Mouse (Mus musculus): ENCODE data around the gene Nup188. TPM values are rescaled to one million over a fixed set of nuclear protein-coding genes. Genes with fewer than 3 reads are reported as not detected.

Gene Nup188
- polyA plus RNA-seq, 1 experiment from 2014 or later: 65.2 TPM

DNA sequence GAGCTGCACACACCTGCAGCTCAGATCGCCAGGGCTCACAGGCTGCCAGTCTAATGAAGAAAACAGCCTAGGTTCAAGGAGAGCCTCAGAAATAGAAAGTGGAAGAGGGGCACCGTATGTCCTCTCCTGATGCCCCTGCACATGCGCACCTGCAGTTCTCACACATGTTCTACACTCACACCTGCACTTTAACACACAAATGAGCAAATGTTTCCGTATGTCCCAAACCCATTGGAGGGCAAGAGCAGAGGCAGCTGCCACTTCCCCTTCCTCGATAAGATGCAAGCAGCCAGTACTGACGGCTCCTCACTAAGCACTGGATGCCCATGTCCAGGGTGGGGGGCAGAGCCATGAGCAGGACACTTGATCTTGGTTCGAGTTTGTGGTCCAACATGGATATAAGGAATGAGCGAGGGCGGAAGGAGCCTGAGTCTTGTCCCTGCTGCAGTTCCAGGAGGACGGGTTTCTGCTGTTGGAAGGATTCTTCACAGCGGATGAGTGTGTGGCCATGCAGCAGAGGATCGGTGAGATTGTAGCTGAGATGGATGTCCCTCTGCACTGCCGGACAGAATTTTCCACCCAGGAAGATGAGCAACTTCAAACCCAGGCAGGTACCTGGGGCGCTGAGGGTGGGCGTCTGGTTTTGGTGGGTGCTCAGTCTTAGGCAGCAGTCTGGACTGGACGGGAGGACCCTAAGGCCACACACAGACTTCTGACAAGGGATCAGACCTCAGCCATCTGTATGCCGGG lies 16.8 kb upstream of the Nup188 start:
- peaks cover 29% of the 10 kb centered on the region for H3K4me1 ChIP-seq
- no peaks in the 10 kb centered on the region for H3K9me3 ChIP-seq
- peaks cover 13% of the 10 kb centered on the region for H3K36me3 ChIP-seq (replicated peaks)
- no peaks in the 10 kb centered on the region for H3K27me3 ChIP-seq (ENCODE audit: poor library complexity, severe bottlenecking)
- 90% methylated on average over 17 of the region's 17 CpGs for WGBS
- no peak for DNase-seq (ENCODE audit: extremely low spot score, low spot score)
- H3K4me3 ChIP-seq: no peak overlapping the region
- H3K27ac ChIP-seq: no peak overlapping the region

DNA sequence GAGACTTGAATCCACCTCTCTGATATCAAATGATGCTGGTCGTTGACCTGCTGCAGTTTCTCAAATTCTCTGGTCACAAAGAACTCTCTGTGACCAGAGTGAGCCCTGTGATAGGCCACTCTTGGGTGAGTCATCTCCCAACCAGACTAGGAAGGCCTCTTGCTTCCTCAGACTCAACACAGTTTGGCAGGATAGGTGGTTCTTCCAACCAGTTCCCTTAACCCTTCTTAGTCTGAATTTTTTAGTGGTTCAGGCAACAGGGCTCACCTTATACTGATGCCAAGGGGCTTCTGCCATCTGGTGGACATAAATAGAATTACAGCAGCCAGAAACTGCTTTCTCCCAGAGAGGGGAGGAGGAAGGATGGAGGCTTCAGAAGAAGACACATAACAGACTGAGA lies 16.1 kb upstream of the Nup188 start:
- Histone ChIP-seq H3K4me1 (peaks cover 22% of the 10 kb centered on the region), H3K27ac (no peak overlapping the region), H3K4me3 (no peak overlapping the region), H3K36me3 (replicated peaks) (peaks cover 6% of the 10 kb centered on the region), H3K9me3 (no peaks in the 10 kb centered on the region), H3K27me3 (ENCODE audit: poor library complexity, severe bottlenecking) (no peaks in the 10 kb centered on the region)
- peak; percentile 51 for DNase-seq (ENCODE audit: extremely low spot score, low spot score)
- WGBS: 68% methylated on average over 1 of the region's 1 CpGs

DNA sequence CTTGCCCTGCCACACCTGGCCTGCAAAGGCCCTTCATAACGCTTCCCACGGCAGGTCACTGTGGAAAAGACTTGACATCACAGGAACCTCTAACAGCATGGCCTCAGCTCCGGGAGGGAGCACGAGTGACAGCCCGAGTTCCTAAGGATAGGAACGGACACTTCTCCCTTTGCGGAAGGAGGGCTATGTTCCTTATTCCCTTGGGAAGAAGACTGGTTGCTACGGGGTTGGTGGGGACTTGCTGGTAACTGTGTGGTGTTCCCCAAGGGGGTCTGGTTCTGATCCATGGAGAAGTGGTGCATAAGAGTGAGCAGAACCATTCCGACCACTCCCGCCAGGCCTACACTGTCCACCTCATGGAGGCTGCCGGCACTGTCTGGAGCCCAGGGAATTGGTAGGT lies 5.5 kb upstream of the Nup188 start, which contains the start of gene Gm28038:
Gm28038 (plus strand) TSS at position 301 of the 400 bp plus-strand sequence.
- Histone ChIP-seq H3K27me3 (ENCODE audit: poor library complexity, severe bottlenecking) (no peaks in the 10 kb centered on the region), H3K27ac (no peak within 1 kb of the TSS), H3K4me3 (no peak within 1 kb of the TSS), H3K4me1 (peaks cover 12% of the 10 kb centered on the region), H3K36me3 (replicated peaks) (peaks cover 6% of the 10 kb centered on the region; the same call in 1 of the 2 replicates), H3K9me3 (no peaks in the 10 kb centered on the region)
- 94% methylated on average over 11 of the region's 11 CpGs for WGBS
- no peak for DNase-seq (ENCODE audit: extremely low spot score, low spot score)

DNA sequence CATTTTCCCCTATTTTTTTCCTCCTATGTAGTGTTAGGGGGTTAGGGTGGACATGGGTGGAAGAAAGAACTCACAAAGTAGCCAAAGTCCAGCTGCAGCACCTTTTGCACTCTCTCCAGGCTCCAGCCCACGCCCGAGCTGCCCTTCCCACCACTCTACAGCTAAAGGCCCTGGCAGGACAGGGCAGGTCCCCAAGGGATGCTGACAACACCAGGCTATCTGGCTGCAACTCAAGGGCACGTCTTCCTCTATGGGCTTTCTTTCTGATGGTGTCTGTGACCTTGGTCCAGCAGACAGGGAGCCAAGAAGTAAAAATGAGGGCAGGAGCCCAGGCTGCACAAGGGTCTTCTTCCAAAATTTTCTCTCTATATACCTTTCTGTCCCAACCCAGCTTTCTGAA lies 4.5 kb upstream of the Nup188 start:
- Histone ChIP-seq H3K4me3 (no peak overlapping the region), H3K36me3 (replicated peaks) (peaks cover 6% of the 10 kb centered on the region; the same call in 1 of the 2 replicates), H3K9me3 (no peaks in the 10 kb centered on the region), H3K27ac (no peak overlapping the region), H3K27me3 (ENCODE audit: poor library complexity, severe bottlenecking) (no peaks in the 10 kb centered on the region), H3K4me1 (peaks cover 15% of the 10 kb centered on the region)
- no peak for DNase-seq (ENCODE audit: extremely low spot score, low spot score)
- WGBS: 82% methylated on average over 3 of the region's 3 CpGs

DNA sequence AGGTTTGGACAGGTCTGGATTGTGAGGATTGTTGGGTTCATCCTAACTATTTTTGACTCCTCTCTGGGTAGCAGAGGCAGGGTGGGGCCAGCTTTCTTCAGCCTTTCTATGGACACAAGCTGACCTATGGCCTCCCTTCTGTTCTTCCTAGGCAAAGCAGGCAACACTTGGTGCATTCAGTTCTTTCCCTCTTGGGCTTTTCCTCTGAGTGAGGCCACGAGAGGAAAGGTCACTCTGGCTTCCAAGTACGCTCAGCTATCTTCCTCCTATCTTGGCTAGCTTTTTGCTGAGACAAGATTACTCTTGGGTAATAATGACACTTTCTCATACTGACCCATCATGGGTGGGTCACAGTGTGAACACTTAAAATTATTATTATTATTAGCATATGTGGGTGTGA lies 3.0 kb upstream of the Nup188 start:
- no peak for DNase-seq (ENCODE audit: extremely low spot score, low spot score)
- peaks cover 27% of the 10 kb centered on the region for H3K4me1 ChIP-seq
- no peaks in the 10 kb centered on the region for H3K9me3 ChIP-seq
- H3K4me3 ChIP-seq: no peak overlapping the region
- 93% methylated on average over 2 of the region's 2 CpGs for WGBS
- no peaks in the 10 kb centered on the region for H3K27me3 ChIP-seq (ENCODE audit: poor library complexity, severe bottlenecking)
- H3K27ac ChIP-seq: no peak overlapping the region
- H3K36me3 ChIP-seq (replicated peaks): peaks cover 10% of the 10 kb centered on the region

DNA sequence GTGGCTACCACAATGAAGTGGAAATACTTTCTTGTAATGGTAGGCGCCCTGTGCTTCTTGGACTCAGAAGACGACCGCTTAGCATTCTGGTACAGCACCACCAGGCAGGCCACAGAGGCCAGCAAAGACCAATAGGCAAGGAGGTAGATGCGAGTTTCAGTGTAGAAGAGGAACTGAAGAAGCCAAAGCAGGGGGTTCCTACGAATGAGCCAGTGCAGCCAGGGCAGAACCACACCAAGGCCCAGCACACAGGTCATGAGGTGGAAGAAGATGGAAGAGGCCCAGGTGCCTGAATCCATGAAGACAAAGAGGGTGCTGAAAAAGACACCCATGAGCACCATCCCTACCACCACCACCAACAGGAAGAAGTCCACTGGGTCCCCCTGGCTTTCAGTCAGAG lies 1.2 kb upstream of the Nup188 start:
- Histone ChIP-seq H3K27ac (no peak overlapping the region), H3K36me3 (replicated peaks) (peaks cover 26% of the 10 kb centered on the region), H3K4me1 (peaks cover 28% of the 10 kb centered on the region), H3K4me3 (peak overlapping the region; percentile 98), H3K27me3 (ENCODE audit: poor library complexity, severe bottlenecking) (no peaks in the 10 kb centered on the region), H3K9me3 (no peaks in the 10 kb centered on the region)
- no peak for DNase-seq (ENCODE audit: extremely low spot score, low spot score)
- 96% methylated on average over 5 of the region's 5 CpGs for WGBS

DNA sequence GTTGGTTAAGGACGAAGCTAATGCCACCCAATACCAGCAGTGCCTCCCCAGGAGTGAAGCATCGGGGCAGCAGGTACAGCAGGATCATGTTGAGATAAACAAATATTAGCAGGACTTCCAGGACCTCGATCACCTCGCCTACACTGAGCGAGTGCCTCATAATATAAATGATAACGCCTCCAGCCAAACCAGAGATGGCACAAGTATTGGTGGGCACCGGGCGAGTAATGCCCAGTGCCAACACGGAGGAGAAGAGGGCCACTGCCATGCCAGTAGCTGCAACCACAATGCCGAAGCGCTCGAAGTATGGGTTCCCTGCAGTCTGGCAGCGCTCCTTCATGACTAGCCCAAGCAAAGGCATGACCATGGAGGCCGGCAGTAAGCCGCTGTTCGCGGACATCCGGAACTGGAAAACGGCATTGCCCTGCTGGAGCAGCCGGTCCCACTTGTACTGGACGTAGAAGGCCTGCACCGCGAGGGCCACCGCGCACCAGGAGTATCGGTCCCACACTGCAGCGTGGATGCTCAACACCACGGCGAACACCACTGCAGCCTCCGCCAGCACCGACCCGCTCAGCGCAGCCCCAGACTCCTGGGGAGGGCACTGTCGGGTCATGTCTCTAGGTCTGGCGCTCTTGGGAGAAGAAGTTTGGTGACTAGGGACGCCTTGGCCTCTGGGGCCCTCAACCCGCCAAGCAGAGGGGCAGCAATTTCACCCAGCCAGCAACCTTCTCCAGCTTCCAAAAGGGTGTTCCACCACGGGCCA lies 598 bp upstream of the Nup188 start:
- no peaks in the 10 kb centered on the region for H3K27me3 ChIP-seq (ENCODE audit: poor library complexity, severe bottlenecking)
- peak overlapping the region; percentile 98 for H3K4me3 ChIP-seq
- 16% methylated on average over 38 of the region's 38 CpGs for WGBS
- peak; percentile 21 for DNase-seq (ENCODE audit: extremely low spot score, low spot score)
- peaks cover 28% of the 10 kb centered on the region for H3K4me1 ChIP-seq
- peaks cover 32% of the 10 kb centered on the region for H3K36me3 ChIP-seq (replicated peaks)
- peak overlapping the region; percentile 94 for H3K27ac ChIP-seq
- no peaks in the 10 kb centered on the region for H3K9me3 ChIP-seq

DNA sequence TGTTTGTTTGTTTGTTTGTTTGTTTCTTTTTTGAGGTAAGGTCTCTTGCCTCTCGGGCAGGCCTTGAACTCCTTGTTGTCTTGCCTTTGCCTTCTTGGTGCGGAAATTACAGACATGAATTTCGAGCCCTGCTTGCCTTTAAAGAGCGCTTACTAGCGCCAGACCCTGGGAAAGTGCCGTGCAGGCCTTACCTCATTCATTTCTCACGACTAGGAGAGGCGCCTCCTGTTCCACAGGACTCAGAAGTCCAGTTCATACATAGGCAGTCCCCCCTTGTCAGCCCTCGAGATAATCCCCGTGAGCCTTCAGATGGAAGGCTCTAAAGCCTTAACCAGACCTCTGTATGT lies 803 bp downstream of the Nup188 start:
- Histone ChIP-seq H3K27me3 (ENCODE audit: poor library complexity, severe bottlenecking) (no peaks in the 10 kb centered on the region), H3K27ac (peak overlapping the region; percentile 94), H3K4me3 (peak overlapping the region; percentile 98), H3K36me3 (replicated peaks) (peaks cover 45% of the 10 kb centered on the region), H3K9me3 (no peaks in the 10 kb centered on the region), H3K4me1 (peaks cover 28% of the 10 kb centered on the region)
- no peak for DNase-seq (ENCODE audit: extremely low spot score, low spot score)
- under 1% methylated on average over 10 of the region's 10 CpGs for WGBS

DNA sequence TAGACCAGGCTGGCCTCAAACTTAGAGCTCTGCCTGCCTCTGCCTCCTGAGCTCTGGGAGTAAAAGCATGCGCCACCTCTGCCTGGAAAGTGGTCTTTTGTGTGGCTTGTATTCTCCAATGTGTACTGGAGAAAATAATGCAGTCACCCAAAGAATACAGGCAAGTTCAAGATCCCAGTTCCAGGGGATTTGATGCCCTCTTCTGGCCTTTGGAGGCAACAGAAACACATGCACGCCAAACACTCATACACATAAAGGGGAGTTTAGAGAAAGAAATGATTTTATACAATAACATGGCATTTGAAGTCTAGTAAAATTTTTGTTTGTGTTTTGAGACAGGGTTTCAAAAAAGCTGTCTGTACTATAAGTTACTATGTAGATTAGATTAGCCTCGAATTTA lies 13.3 kb downstream of the Nup188 start:
- WGBS: 82% methylated on average over 3 of the region's 3 CpGs
- no peaks in the 10 kb centered on the region for H3K9me3 ChIP-seq
- H3K4me3 ChIP-seq: no peak overlapping the region
- H3K27me3 ChIP-seq (ENCODE audit: poor library complexity, severe bottlenecking): no peaks in the 10 kb centered on the region
- DNase-seq (ENCODE audit: extremely low spot score, low spot score): no peak
- peaks cover 98% of the 10 kb centered on the region for H3K36me3 ChIP-seq (replicated peaks)
- H3K27ac ChIP-seq: no peak overlapping the region
- no peaks in the 10 kb centered on the region for H3K4me1 ChIP-seq

DNA sequence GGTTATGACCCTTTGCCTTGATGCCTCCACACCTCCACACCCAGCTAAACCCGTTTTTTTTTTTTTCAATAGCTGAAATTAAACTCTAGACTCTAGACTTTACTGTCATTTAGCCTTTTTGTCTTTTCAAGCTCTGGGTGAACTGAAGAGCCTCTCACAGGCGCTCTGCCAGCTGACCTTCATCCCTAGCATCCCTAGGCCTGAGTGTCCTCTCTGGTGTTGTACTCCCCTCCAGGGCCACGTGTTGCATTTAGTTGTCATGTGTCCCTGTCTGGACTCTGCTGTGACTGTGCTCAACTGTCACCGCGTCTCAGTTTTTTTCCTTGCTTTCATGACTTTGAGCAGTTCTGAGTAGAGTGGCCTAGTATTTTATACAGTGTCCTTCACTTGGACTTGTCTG lies 13.8 kb downstream of the Nup188 start:
- no peaks in the 10 kb centered on the region for H3K4me1 ChIP-seq
- H3K36me3 ChIP-seq (replicated peaks): peaks cover 98% of the 10 kb centered on the region
- 91% methylated on average over 5 of the region's 5 CpGs for WGBS
- H3K9me3 ChIP-seq: no peaks in the 10 kb centered on the region
- H3K27ac ChIP-seq: no peak overlapping the region
- H3K27me3 ChIP-seq (ENCODE audit: poor library complexity, severe bottlenecking): no peaks in the 10 kb centered on the region
- H3K4me3 ChIP-seq: no peak overlapping the region
- DNase-seq (ENCODE audit: extremely low spot score, low spot score): no peak

DNA sequence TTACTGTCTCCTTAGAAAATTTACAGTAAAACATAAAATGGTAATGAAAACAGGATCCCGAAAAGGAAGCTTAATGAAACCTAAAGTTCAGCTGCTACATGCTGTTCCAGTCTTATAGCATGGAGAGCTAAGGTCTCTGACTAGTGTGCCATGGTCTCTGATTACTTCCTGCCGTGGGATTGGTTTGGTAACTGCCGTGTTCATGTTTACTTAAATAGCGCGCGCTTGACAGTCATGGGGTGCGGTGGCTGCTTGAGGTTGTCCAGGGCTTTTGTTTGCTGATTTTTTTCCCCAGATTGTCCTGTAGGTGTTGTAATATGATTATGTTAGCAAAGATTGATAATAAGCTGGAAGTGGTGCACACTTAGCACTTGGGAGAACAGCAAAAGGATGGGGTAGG lies 19.9 kb downstream of the Nup188 start:
- Histone ChIP-seq H3K9me3 (no peaks in the 10 kb centered on the region), H3K27ac (no peak overlapping the region), H3K4me1 (no peaks in the 10 kb centered on the region), H3K4me3 (no peak overlapping the region), H3K27me3 (ENCODE audit: poor library complexity, severe bottlenecking) (no peaks in the 10 kb centered on the region), H3K36me3 (replicated peaks) (peaks cover 100% of the 10 kb centered on the region)
- 98% methylated on average over 7 of the region's 7 CpGs for WGBS
- DNase-seq (ENCODE audit: extremely low spot score, low spot score): no peak

DNA sequence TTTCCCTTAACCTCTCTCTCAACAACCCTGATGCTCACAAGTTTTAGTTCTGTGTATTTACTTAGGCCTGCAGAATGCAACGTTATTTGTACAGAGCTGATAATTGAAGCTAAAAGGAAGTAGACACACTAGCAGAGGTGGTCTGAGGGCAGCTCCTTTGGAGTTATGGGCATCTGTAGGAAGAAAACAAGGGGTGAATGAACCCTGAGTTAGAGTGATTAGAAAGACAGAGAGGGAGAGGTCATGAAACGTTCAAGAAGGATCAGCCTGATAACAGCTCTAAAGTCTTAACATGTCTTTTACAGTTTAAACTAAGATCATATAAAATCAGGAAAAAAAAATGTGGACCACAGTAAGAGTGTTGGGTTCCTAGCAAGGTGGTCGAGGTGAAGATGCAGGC lies 23.2 kb downstream of the Nup188 start:
- H3K4me1 ChIP-seq: no peaks in the 10 kb centered on the region
- DNase-seq (ENCODE audit: extremely low spot score, low spot score): no peak
- no peaks in the 10 kb centered on the region for H3K27me3 ChIP-seq (ENCODE audit: poor library complexity, severe bottlenecking)
- no peak overlapping the region for H3K4me3 ChIP-seq
- peaks cover 98% of the 10 kb centered on the region for H3K36me3 ChIP-seq (replicated peaks)
- H3K27ac ChIP-seq: no peak overlapping the region
- no peaks in the 10 kb centered on the region for H3K9me3 ChIP-seq
- 89% methylated on average over 3 of the region's 3 CpGs for WGBS

DNA sequence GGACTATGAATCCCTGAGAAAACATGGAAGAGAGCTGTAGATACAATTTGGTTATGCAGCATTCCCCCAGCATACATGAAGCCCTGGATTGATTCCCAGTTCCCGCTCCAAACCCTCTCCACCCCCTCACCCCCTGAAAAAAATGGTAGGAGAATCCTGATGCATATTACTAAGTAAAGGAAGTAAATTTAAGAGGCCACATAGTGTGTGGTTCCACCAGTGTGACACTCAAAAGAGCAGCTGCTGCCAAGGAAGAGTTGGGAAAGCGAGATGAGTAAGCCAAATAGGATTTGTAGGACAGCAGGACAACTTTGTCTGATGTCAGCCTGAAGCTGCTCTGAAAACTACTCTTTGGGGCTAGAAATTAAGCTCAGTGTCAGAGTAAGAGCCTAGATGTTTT lies 25.3 kb downstream of the Nup188 start:
- Histone ChIP-seq H3K4me1 (no peaks in the 10 kb centered on the region), H3K27me3 (ENCODE audit: poor library complexity, severe bottlenecking) (no peaks in the 10 kb centered on the region), H3K36me3 (replicated peaks) (peaks cover 98% of the 10 kb centered on the region), H3K27ac (no peak overlapping the region), H3K9me3 (no peaks in the 10 kb centered on the region), H3K4me3 (no peak overlapping the region)
- DNase-seq (ENCODE audit: extremely low spot score, low spot score): no peak
- WGBS: 98% methylated on average over 2 of the region's 2 CpGs

Measured in forebrain, embryonic 10.5 days (tissue).